Mouse (Mus musculus): ENCODE measurements at regions not wholly inside any gene's neighbourhood (a gene's known extent, or its start where the extent isn't known, plus 50 kb on each side); places are given as distances from the start of the nearest gene placed in this dataset.

GRCm38 (mm10) chr13:28545797-28546196, 288.5 kb downstream of the Gm11361 start:
- TF ChIP-seq CTCF (IDR thresholded peaks at IDR 0.05; ENCODE audit: borderline replicate concordance, insufficient read depth, low read depth, low read length) (no peak), POLR2A (IDR thresholded peaks at IDR 0.05; ENCODE audit: borderline replicate concordance, insufficient read depth, low read length) (no peak)
